In genomic region chr4:97814515-97814914, GRCm38 (mm10) we compare ENCODE assay signal across 15 mouse cellular contexts. TPM values are rescaled to one million over a fixed set of nuclear protein-coding genes. Genes with fewer than 3 reads are reported as not detected.
A peak's percentile ranks its signal among the peaks of the same experiment; 100 is the strongest.
DNase-seq lines count a peak whose midpoint lies in the region; ATAC-seq and TF ChIP-seq lines count a peak whose summit lies in the region.
"Had no signal": no experiment of that assay in that cellular context is flagged by ENCODE, and none has a peak within 500 bp of the region (broad histone marks: within the 10 kb centered on the region; RNA-seq: fewer than 3 reads in every experiment).

No protein-coding gene starts in this region.

- DNase-seq in adrenal gland, adult (ENCODE audit: inconsistent age in 2 of 2, low spot score in 1 of 2), result peak; percentile 47 to 78
- no peak for DNase-seq in adrenal gland, adult 18-20 months (ENCODE audit: low spot score in 2 of 2)
- DNase-seq in layer of hippocampus, adult 2 months (ENCODE audit: low spot score in 2 of 2), result no peak
- DNase-seq in layer of hippocampus, adult 11-12 months (ENCODE audit: low spot score), result no peak
- DNase-seq in lung, postnatal 4 days, result peak; percentile 32
- no peak for DNase-seq in frontal cortex, postnatal 36 days (ENCODE audit: low spot score in 2 of 2)
- DNase-seq: cerebellum, postnatal 10 days; kidney, adult 2 months; midbrain, embryonic 14.5 days had no signal

- ATAC-seq in heart, embryonic 15.5 days (replicated peaks; ENCODE audit: insufficient number of reproducible peaks, insufficient read depth, low FRiP score, low read depth), result no peak
- ATAC-seq in cerebellum, adult (ENCODE audit: insufficient number of reproducible peaks, low FRiP score, low TSS enrichment), result no peak

- H3K9ac ChIP-seq in heart, embryonic 15.5 days, result no peak overlapping the region
- H3K9ac ChIP-seq: hindbrain, embryonic 15.5 days; lung, embryonic 15.5 days had no signal

- peaks cover 63% of the 10 kb centered on the region for H3K4me1 ChIP-seq in heart, embryonic 15.5 days (replicated peaks)

- H3K9me3 ChIP-seq in heart, embryonic 15.5 days (replicated peaks), result no peaks in the 10 kb centered on the region
- H3K9me3 ChIP-seq: forebrain, embryonic 10.5 days; hindbrain, embryonic 15.5 days; lung, embryonic 15.5 days had no signal

- peak overlapping the region; percentile 58; the same call in 1 of the 2 replicates for H3K27ac ChIP-seq in layer of hippocampus, adult 2 months
- peak overlapping the region; percentile 81 for H3K27ac ChIP-seq in heart, embryonic 15.5 days
- H3K27ac ChIP-seq: forebrain, embryonic 10.5 days; hindbrain, embryonic 15.5 days; lung, embryonic 15.5 days had no signal

- WGBS in heart, embryonic 15.5 days, result 65% methylated on average over 7 of the region's 7 CpGs

- no peaks in the 10 kb centered on the region; the same call in 1 of the 2 replicates for H3K36me3 ChIP-seq in heart, embryonic 15.5 days
- H3K36me3 ChIP-seq: forebrain, embryonic 10.5 days; hindbrain, embryonic 15.5 days; lung, embryonic 15.5 days had no signal

- peak overlapping the region; percentile 37 for H3K4me2 ChIP-seq in heart, embryonic 15.5 days
- H3K4me2 ChIP-seq: hindbrain, embryonic 15.5 days; lung, embryonic 15.5 days had no signal

- H3K4me3 ChIP-seq in layer of hippocampus, adult 2 months, result no peak overlapping the region
- no peak overlapping the region for H3K4me3 ChIP-seq in heart, embryonic 15.5 days
- H3K4me3 ChIP-seq: forebrain, embryonic 10.5 days; hindbrain, embryonic 15.5 days; lung, embryonic 15.5 days had no signal

- TF ChIP-seq CTCF in layer of hippocampus, adult 2 months (conservative IDR thresholded peaks at IDR 0.05), result no peak

- no peaks in the 10 kb centered on the region for H3K27me3 ChIP-seq in heart, embryonic 15.5 days
- H3K27me3 ChIP-seq: hindbrain, embryonic 15.5 days; lung, embryonic 15.5 days had no signal

RNA-seq across cellular contexts. Expression of gene E130114P18Rik, which starts 36.6 kb away (rescaled TPM):
- under 1 TPM; 0.26 to 0.27 TPM for total RNA-seq in adrenal gland, adult 18-20 months (2021)
- total RNA-seq in layer of hippocampus, adult 2 months (2021), result 1 to 10 TPM; 7.1 to 7.9 TPM
- polyA plus RNA-seq in heart, embryonic 15.5 days (2015; fragmentation: Nextera tagmentation; extraction: Ambion mirVana), result 0.25 and 0.30 TPM in 2 replicates
- polyA plus RNA-seq: small intestine, adult 2 months had no signal

RNA-seq across cellular contexts. Expression of gene Nfia, which starts 42.0 kb away (rescaled TPM):
- total RNA-seq in adrenal gland, adult 18-20 months (2021), result 100 to 1,000 TPM; 109 to 132 TPM
- 100 to 1,000 TPM; 113 to 115 TPM for total RNA-seq in layer of hippocampus, adult 2 months (2021)
- 46.8 and 47.9 TPM in 2 replicates for polyA plus RNA-seq in heart, embryonic 15.5 days (2015; fragmentation: Nextera tagmentation; extraction: Ambion mirVana)

Comparison
In these comparisons a context has a peak if more than half of its experiments do, and no peak if none do; other contexts are left out.
1. DNase-seq: peak in adrenal gland, adult (2 of 2) and lung, postnatal 4 days (2 of 2); none in adrenal gland, adult 18-20 months (0 of 2), layer of hippocampus, adult 2 months (0 of 2), layer of hippocampus, adult 11-12 months (single experiment) and frontal cortex, postnatal 36 days (0 of 2).
2. RNA of gene E130114P18Rik, which starts 36.6 kb away (total RNA-seq): 7.1 to 7.9 TPM in layer of hippocampus, adult 2 months; 0.26 to 0.27 TPM in adrenal gland, adult 18-20 months; every median in the first group is over 4 times any median in the second.